Mouse (Mus musculus): ENCODE measurements around the gene Nop2.

Nop2 gene

GRCm38 (mm10) chr6:125110927-125111326 lies 20.8 kb upstream of the Nop2 start:
- DNase-seq (ENCODE audit: low spot score): peak; percentile 70

GRCm38 (mm10) chr6:125112553-125112952 lies 19.2 kb upstream of the Nop2 start:
- DNase-seq (ENCODE audit: low spot score): no peak

GRCm38 (mm10) chr6:125119387-125119786 lies 12.3 kb upstream of the Nop2 start:
- DNase-seq (ENCODE audit: low spot score): no peak

GRCm38 (mm10) chr6:125128724-125129123 lies 3.0 kb upstream of the Nop2 start:
- DNase-seq (ENCODE audit: low spot score): no peak

DNA sequence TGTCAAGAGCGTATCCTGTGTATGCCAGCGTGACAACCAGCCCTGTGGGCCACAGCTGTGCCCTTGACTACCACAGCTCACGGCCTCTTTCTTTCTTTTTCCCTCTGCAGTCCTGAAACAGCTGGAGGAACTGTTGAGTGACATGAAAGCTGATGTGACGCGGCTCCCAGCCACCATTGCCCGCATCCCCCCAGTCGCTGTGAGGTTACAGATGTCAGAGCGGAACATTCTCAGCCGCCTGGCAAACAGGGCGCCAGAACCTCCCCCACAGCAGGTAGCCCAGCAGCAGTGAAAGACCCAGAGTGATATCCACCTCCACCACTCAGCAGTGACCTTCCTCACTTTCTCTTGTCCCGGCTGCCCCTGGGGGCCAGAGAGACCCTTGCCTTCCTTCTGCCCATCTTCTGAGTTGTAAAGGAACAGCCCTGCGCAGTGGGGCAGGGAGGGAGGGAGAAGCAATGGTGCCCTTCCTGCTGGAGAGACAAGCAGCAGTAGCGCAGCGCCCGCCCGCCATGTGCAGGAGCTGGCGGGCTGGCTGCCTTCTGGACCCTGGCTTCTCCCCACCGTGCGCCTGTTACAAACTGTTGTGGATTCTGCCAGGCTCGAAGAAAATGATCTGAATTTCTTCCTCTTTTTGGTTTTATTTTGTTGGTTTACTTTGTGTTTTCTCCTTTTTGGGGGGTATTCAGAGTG lies 1.9 kb upstream of the Nop2 start:
- DNase-seq (ENCODE audit: low spot score): no peak

DNA sequence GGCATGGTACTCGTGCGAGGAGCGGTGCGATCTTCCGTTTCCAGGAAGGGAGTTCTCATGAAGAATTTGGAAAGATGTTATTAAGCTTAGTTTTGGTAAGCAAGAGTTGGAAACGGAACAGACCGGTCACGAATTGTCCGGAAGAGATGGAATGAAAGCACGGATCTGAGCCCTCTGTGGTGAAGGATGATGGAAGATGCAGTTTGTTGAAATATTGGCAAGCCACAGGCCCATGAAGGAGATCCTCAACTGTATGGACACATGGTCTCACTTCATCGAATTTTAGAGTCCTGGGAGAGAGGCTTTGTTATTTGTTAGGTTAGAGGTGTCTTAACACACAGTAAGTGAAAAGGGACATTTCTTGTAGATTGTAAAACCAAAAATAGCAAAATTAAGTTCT lies 761 bp downstream of the Nop2 start:
- no peak for DNase-seq (ENCODE audit: low spot score)

GRCm38 (mm10) chr6:125137002-125137671 lies 5.4 kb downstream of the Nop2 start:
- peak; percentile 47 for DNase-seq (ENCODE audit: low spot score)

DNA sequence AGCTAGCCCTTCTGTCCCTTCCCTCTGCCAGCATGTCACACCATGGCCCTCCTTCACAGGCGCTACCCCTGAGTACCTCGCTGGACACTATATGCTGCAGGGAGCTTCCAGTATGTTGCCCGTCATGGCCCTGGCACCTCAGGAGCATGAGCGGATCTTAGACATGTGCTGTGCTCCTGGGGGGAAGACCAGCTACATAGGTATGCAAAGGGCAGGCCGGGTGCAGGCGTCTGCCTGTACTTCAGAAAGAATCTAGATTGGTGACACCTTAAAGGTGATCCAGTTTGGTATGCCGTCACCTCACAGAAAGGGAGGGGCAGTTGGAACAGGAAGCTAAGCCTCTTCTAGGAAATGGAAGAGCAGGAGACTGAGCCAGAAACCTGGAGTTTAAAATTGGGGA lies 8.0 kb downstream of the Nop2 start:
- DNase-seq (ENCODE audit: low spot score): no peak

DNA sequence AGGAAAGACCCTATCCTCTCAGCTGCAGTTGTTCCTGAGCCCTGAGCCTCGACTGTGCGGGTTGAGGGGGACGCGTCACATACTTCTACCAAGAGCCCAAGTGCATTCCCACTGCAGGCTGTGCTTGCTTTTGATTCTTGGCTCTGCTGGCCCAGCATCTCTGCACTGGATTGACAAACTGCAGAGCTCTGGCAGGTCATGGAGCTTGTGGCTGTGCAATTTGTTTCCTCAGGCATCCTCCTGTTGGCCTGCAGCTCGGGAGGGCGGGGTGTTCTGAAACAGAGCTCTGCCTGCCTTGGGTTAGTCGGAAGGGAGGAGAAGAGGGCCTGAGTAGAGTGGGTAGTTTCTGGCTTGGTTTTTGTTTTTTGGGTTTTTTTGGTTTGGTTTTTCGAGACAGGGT lies 10.7 kb downstream of the Nop2 start:
- DNase-seq (ENCODE audit: low spot score): no peak

DNA sequence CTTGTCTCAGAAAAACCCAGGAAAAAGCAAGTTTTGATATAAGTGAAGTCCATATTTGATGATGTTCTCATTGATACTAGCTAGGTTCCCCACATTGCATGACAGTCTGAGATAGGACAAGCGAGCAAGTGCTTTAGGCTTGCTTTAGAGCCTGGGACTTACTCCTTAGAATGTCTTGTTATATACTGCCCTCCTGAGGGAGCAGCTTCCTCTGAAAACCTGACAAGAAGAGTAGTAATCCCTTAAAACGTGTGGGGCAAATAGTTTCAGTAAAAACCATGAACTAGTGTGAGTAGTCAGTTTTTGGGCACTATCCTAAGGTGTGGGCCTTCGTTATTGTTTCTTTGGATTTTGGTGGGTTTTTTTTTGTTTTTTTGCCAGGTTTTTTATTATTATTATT lies 11.4 kb downstream of the Nop2 start:
- DNase-seq (ENCODE audit: low spot score): no peak

DNA sequence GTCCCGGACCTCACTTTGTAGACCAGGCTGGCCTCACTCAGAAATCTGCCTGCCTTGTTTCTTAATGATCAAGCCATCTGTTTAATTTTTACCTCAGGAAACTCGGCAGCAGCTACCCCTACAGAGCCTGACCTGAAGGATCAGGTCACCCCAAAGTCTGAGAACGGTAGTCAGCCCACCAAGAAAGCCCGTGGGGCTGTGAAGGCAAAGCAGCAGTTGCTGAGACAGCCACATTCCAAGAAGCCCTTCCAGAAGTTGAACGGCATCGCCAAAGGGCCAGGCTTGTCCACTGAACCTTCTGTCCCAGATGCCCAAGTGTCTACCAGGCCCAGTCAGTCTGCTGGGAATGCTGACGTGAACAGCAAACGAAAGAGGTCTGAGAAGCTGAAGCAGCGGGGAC lies 12.2 kb downstream of the Nop2 start:
- no peak for DNase-seq (ENCODE audit: low spot score)

DNA sequence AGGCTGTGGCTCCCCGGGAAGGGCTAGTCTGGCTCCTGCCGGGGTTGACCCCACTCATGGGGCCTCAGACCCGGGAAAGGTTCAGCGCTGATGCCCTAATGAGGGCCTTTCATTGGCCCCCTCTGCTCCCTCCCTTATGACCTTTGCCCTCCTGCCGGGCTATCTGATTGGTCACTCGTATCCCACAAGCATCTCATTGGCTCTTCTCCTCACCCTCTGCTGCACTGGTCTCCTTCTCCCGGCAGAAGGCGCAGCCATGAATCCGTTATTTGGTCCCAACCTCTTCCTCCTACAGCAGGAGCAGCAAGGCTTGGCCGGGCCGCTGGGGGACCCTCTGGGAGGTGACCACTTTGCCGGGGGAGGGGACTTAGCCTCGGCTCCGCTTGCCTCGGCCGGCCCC lies 13.3 kb downstream of the Nop2 start, which contains the start of gene Iffo1:
TSS of gene Iffo1 (plus strand) at position 241 of the 400 bp plus-strand sequence.
- DNase-seq (ENCODE audit: low spot score): peak; percentile 97

DNA sequence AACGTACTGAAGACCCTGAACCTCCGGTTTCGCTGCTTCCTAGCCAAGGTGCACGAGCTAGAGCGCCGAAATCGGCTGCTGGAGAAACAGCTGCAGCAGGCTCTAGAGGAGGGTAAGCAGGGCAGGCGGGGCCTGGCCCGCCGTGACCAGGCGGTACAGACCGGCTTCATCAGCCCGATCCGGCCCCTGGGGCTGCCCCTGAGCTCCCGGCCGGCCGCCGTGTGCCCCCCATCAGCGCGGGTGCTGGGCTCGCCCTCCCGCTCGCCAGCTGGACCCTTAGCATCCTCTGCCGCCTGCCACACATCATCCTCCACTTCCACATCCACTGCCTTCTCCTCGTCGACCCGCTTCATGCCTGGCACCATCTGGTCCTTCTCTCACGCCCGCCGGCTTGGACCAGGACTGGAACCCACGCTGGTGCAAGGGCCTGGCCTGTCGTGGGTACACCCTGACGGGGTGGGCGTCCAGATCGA lies 13.8 kb downstream of the Nop2 start:
- DNase-seq (ENCODE audit: low spot score): no peak

- no peak for DNase-seq (ENCODE audit: low spot score)
Observed at GRCm38 (mm10) chr6:125146148-125146547, 14.4 kb downstream of the Nop2 start.

DNA sequence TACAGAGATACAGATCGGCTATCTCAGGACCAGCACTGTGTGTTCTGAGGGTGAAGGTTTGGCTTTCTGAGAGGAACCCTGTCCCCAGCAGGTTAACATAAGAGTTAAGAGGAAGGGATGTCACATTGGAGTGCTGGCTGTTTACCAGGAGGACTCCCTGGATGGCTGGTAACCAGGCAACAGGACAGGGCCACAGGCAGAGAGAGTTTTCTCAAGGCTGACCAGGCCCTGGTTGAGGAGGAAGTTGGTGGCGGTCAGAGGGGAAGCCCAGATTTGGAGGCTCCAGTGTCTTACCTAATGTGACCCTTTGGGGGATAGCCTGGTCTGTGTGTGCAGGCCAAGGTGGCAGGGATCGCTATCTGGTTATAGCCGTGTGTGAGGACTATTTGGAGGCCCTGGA lies 15.1 kb downstream of the Nop2 start:
- DNase-seq (ENCODE audit: low spot score): no peak

DNA sequence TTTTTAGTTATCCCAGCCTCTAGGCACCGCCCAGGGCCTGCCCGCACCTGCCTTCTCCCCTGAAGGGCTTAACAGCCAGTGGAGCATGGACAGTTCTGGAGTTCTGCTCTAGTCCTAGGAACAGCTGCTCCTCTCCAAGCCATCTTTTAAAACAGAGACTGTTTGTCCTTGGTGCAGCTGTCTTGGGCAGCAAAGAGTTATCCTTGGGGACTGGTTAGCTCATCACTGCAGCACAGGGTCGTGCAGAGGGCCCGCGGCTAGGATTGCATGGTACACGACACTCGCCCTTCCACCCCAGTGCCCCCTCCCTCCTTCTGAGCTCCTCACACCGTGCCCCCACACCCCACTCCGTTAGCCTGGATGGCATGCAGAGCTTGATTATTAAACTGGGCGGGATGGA lies 15.6 kb downstream of the Nop2 start:
- no peak for DNase-seq (ENCODE audit: low spot score)

DNA sequence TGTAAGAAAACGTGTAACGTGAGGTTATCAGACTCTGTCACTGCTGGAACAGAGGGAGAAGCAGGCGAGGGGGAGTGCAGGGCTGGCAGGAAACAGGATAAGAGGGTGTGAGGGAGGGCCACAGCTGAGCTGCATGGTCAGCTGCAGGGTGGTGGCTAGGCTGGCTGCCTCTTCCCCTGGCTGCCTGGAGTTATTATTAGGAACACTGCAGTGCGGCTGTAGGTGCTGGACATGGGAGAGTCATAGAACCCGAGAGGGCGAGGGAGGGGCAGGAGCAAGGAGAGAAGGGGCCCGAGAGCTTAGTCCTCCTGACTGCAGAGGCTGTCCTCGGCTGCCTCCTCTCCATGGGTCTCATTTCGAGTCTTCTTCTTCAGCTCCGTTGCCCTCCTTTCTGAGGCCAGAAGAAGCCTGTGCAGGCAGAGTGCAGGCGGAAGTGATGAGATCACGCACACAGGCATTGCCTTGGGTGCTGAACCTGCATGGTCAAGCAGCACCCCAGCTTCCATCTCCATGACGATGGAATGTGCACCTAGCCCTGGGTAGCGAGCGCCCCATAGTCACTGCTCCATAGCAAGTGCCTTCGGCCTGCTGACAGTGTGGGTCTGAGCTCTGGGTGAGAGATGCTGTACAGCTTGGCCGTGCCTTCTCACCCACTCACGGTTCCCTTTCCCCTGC lies 16.7 kb downstream of the Nop2 start:
- no peak for DNase-seq (ENCODE audit: low spot score)

GRCm38 (mm10) chr6:125148926-125149568 lies 17.3 kb downstream of the Nop2 start:
- DNase-seq (ENCODE audit: low spot score): no peak

GRCm38 (mm10) chr6:125149569-125149950 lies 17.9 kb downstream of the Nop2 start:
- no peak for DNase-seq (ENCODE audit: low spot score)

GRCm38 (mm10) chr6:125152212-125153017 lies 20.7 kb downstream of the Nop2 start:
- no peak for DNase-seq (ENCODE audit: low spot score)

DNA sequence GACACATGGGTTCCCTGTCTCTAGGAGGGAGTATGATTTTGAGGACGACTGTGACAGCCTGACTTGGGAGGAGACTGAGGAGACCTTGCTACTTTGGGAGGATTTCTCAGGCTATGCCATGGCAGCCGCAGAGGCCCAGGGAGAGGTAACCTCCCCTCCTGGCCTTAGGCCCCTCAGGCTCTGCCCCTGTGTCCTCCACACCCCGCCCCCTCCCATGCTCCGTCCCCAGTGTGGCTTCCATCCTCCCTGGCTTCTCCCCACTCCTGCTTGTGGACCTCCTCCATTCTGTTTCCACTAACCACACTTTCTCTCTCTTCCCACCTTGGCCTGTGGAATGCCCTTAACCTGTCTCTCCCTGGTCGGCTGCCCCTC lies 21.3 kb downstream of the Nop2 start:
- no peak for DNase-seq (ENCODE audit: low spot score)

DNA sequence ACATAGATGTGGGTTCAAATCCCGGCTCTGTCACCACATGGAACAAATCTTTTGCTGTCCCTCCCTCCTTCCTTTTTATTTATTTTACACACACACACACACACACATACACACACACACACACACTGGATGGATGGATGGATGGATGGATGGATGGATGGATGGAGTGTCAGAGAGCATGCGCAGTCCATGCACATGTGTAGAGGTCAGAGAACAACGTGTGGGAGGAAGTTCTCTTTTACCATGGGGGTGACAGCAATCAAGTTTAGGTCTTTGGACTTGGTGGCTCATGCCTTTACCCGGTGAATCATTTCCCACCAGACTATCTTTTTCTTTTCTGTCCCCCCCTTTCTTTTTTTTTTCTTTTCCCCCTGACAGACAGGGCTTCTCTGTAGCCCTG lies 22.0 kb downstream of the Nop2 start:
- no peak for DNase-seq (ENCODE audit: low spot score)
